Mouse (Mus musculus) liver, embryonic 16.5 days (tissue): ENCODE measurements around the gene Scd4. TPM values are rescaled to one million over a fixed set of nuclear protein-coding genes. Genes with fewer than 3 reads are reported as not detected.
A peak's percentile ranks its signal among the peaks of the same experiment; 100 is the strongest.

Experiments
- ATAC-seq: fragments of 200-750 bp; cut with Nextera tagmentation; 2 replicates; pipeline ENCODE4 v1.8.0; 2017; ENCODE audit warnings: low read depth, mild to moderate bottlenecking, moderate number of reproducible peaks, moderate library complexity
- H3K27ac ChIP-seq: fragments of 300-500 bp; sonication (generic); 2 replicates; pipeline ENCODE4 v1.5.1; 2014; ENCODE audit warnings: mild to moderate bottlenecking, low read length
- H3K27me3 ChIP-seq: fragments of 300-500 bp; sonication (generic); 2 replicates; pipeline ENCODE4 v1.6.1; 2014; ENCODE audit warnings: low read depth, low read length, mixed read lengths; ENCODE audit not compliant: control insufficient read depth, insufficient read depth
- H3K36me3 ChIP-seq: fragments of 300-500 bp; sonication (generic); 2 replicates; pipeline ENCODE4 v1.6.1; 2014; ENCODE audit warnings: mild to moderate bottlenecking; ENCODE audit not compliant: control insufficient read depth, insufficient read depth
- H3K4me1 ChIP-seq: fragments of 300-500 bp; sonication (generic); 2 replicates; pipeline ENCODE4 v1.6.1; 2014; ENCODE audit warnings: low read depth, low read length, mixed read lengths; ENCODE audit not compliant: control insufficient read depth
- H3K4me2 ChIP-seq: fragments of 300-500 bp; sonication (generic); 2 replicates; pipeline ENCODE4 v1.6.1; 2014; ENCODE audit warnings: low read depth, low read length, mixed read lengths
- H3K4me3 ChIP-seq: fragments of 300-500 bp; sonication (generic); 2 replicates; pipeline ENCODE4 v1.5.1; 2014; ENCODE audit warnings: low read depth, mild to moderate bottlenecking, low read length
- H3K9ac ChIP-seq: fragments of 300-500 bp; sonication (generic); 2 replicates; pipeline ENCODE4 v1.6.1; 2014; ENCODE audit warnings: low read depth, low read length
- H3K9me3 ChIP-seq: fragments of 300-500 bp; sonication (generic); replicated peaks from 2 replicates; pipeline ENCODE4 v1.6.1; 2016; ENCODE audit warnings: low read length; ENCODE audit not compliant: control insufficient read depth
- WGBS: fragments of 180-500 bp; shearing (Covaris S2); extraction: QIAGEN DNeasy Blood & Tissue Kit; methylation state at CpG from one replicate; pipeline ENCODE4 v1.1.7; 2014; ENCODE audit not compliant: insufficient replicate concordance; 5-methylcytosine and 5-hydroxymethylcytosine counted together
- polyA plus RNA-seq: library from polyadenylated mRNA; unstranded; fragments of >200 nt; fragmentation: Nextera tagmentation; extraction: Ambion mirVana; gene quantifications from 2 replicates; pipeline ENCODE4 v1.2.1, GENCODE M21; 2015

Scd4 gene
- polyA plus RNA-seq, 1 experiment from 2014 or later, result 0.04 TPM

- no peak overlapping the region for H3K4me2 ChIP-seq
- H3K36me3 ChIP-seq, result no peaks in the 10 kb centered on the region
- no peak overlapping the region for H3K27ac ChIP-seq
- peak; percentile 89 for ATAC-seq
- H3K4me1 ChIP-seq, result peaks cover 4% of the 10 kb centered on the region
- no peaks in the 10 kb centered on the region for H3K9me3 ChIP-seq
- H3K27me3 ChIP-seq, result no peaks in the 10 kb centered on the region
- no peak overlapping the region for H3K4me3 ChIP-seq
- 8% methylated on average over 6 of the region's 6 CpGs for WGBS
- H3K9ac ChIP-seq, result no peak overlapping the region
Observed at GRCm38 (mm10) chr19:44372969-44373368, 40.1 kb downstream of the Scd4 start.

- WGBS, result 35% methylated on average over 3 of the region's 3 CpGs
- peaks cover 5% of the 10 kb centered on the region for H3K4me1 ChIP-seq
Observed at GRCm38 (mm10) chr19:44376511-44376951, 43.6 kb downstream of the Scd4 start.

GRCm38 (mm10) chr19:44377629-44378375 is 44.9 kb downstream of the Scd4 start:
- Histone ChIP-seq H3K4me2 (no peak overlapping the region), H3K36me3 (no peaks in the 10 kb centered on the region), H3K4me1 (peaks cover 5% of the 10 kb centered on the region), H3K9me3 (no peaks in the 10 kb centered on the region), H3K27ac (no peak overlapping the region), H3K9ac (no peak overlapping the region; the same call in 1 of the 2 replicates), H3K27me3 (no peaks in the 10 kb centered on the region), H3K4me3 (no peak overlapping the region)
- WGBS, result 41% methylated on average over 5 of the region's 5 CpGs
- 0 out of 2 replicates have a peak, but pooled peaks have one; percentile 44 for ATAC-seq

More at GRCm38 (mm10) chr19:44376511-44376951, 43.6 kb downstream of the Scd4 start:
- no peak overlapping the region for H3K9ac ChIP-seq
- no peak for ATAC-seq
- no peak overlapping the region for H3K4me3 ChIP-seq
- H3K4me2 ChIP-seq, result no peak overlapping the region
- no peak overlapping the region for H3K27ac ChIP-seq
- no peaks in the 10 kb centered on the region for H3K27me3 ChIP-seq
- H3K9me3 ChIP-seq, result no peaks in the 10 kb centered on the region
- H3K36me3 ChIP-seq, result no peaks in the 10 kb centered on the region

GRCm38 (mm10) chr19:44379090-44379489 is 46.2 kb downstream of the Scd4 start:
- Histone ChIP-seq H3K4me3 (no peak overlapping the region), H3K9me3 (no peaks in the 10 kb centered on the region), H3K4me2 (no peak overlapping the region), H3K27me3 (no peaks in the 10 kb centered on the region), H3K27ac (no peak overlapping the region), H3K4me1 (peaks cover 5% of the 10 kb centered on the region), H3K9ac (no peak overlapping the region), H3K36me3 (no peaks in the 10 kb centered on the region)
- no peak for ATAC-seq

- H3K27ac ChIP-seq, result no peak overlapping the region
- H3K4me3 ChIP-seq, result no peak overlapping the region
- peaks cover 8% of the 10 kb centered on the region for H3K4me1 ChIP-seq
- H3K9me3 ChIP-seq, result no peaks in the 10 kb centered on the region
- H3K4me2 ChIP-seq, result no peak overlapping the region
- 60% methylated on average over 4 of the region's 4 CpGs for WGBS
- no peak overlapping the region for H3K9ac ChIP-seq
- no peaks in the 10 kb centered on the region for H3K36me3 ChIP-seq
- peak; percentile 25; the same call in 1 of the 2 replicates for ATAC-seq
- H3K27me3 ChIP-seq, result no peaks in the 10 kb centered on the region
Observed at GRCm38 (mm10) chr19:44380065-44380464, 47.2 kb downstream of the Scd4 start.

GRCm38 (mm10) chr19:44382682-44383321 is 49.9 kb downstream of the Scd4 start:
- Histone ChIP-seq H3K27me3 (no peaks in the 10 kb centered on the region), H3K4me1 (peaks cover 31% of the 10 kb centered on the region), H3K4me3 (no peak overlapping the region), H3K4me2 (no peak overlapping the region), H3K9ac (no peak overlapping the region), H3K9me3 (no peaks in the 10 kb centered on the region), H3K36me3 (no peaks in the 10 kb centered on the region), H3K27ac (no peak overlapping the region)
- WGBS, result 76% methylated on average over 12 of the region's 12 CpGs
- ATAC-seq, result no peak

GRCm38 (mm10) chr19:44385887-44386498 is 53.1 kb downstream of the Scd4 start:
- no peaks in the 10 kb centered on the region for H3K27me3 ChIP-seq

GRCm38 (mm10) chr19:44387089-44387671 is 54.3 kb downstream of the Scd4 start:
- Histone ChIP-seq H3K4me1 (peaks cover 51% of the 10 kb centered on the region), H3K9me3 (no peaks in the 10 kb centered on the region), H3K27ac (peak overlapping the region; percentile 91), H3K4me2 (peak overlapping the region; percentile 90), H3K4me3 (no peak overlapping the region; the same call in 1 of the 2 replicates), H3K9ac (peak overlapping the region; percentile 77), H3K36me3 (no peaks in the 10 kb centered on the region), H3K27me3 (no peaks in the 10 kb centered on the region)
- WGBS, result 82% methylated on average over 4 of the region's 4 CpGs
- ATAC-seq, result no peak

More at GRCm38 (mm10) chr19:44385887-44386498, 53.1 kb downstream of the Scd4 start:
- Histone ChIP-seq H3K4me1 (peaks cover 51% of the 10 kb centered on the region), H3K4me3 (0 out of 2 replicates have a peak overlapping the region, but pooled peaks have one; percentile 5), H3K27ac (peak overlapping the region; percentile 33; the same call in 1 of the 2 replicates), H3K4me2 (peak overlapping the region; percentile 44), H3K36me3 (no peaks in the 10 kb centered on the region), H3K9ac (peak overlapping the region; percentile 40; the same call in 1 of the 2 replicates), H3K9me3 (no peaks in the 10 kb centered on the region)
- 32% methylated on average over 6 of the region's 6 CpGs for WGBS
- no peak for ATAC-seq
